Mouse (Mus musculus): ENCODE results near the gene Rad17.

DNA sequence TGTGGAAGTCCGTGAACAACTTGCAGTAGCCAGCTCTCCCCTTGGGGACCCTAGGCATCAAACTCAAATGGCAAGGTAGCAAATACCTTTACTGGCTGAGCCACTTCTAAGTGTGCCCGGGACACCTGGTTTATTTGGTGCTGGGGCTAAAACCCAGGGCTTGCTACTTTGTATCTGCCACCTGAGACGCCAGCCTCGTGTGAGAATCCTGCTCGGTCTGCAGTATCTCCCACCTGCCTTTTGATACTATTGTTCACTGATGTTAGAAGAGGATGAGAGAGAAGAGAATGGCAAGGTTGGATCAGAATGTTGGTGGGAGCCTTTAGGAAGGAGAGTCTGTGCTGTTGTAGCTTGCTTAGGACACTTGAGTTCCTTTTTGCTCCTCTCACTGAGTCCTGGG lies 7.2 kb upstream of the Rad17 start:
- TF ChIP-seq EP300 (IDR thresholded peaks at IDR 0.05; ENCODE audit: low read depth) (no peak), CTCF (IDR thresholded peaks at IDR 0.05; ENCODE audit: low read depth) (no peak)
